Mouse (Mus musculus) sigmoid colon, adult 10 weeks (tissue): ENCODE results near the gene Smpd1. TPM values are rescaled to one million over a fixed set of nuclear protein-coding genes. Genes with fewer than 3 reads are reported as not detected.

Experiments used
- polyA plus RNA-seq: library from polyadenylated mRNA; stranded (reverse); fragments of 350-450 nt; fragmentation: Illumina TruSeq; extraction: RNeasy Lipid Tissue Mini Kit (QIAGEN cat#74804); gene quantifications from one replicate; pipeline ENCODE4 v1.2.3, GENCODE M21; 2014; ENCODE audit warnings: low read depth, low replicate concordance

The Smpd1 gene
- polyA plus RNA-seq: 2.7 TPM

DNA sequence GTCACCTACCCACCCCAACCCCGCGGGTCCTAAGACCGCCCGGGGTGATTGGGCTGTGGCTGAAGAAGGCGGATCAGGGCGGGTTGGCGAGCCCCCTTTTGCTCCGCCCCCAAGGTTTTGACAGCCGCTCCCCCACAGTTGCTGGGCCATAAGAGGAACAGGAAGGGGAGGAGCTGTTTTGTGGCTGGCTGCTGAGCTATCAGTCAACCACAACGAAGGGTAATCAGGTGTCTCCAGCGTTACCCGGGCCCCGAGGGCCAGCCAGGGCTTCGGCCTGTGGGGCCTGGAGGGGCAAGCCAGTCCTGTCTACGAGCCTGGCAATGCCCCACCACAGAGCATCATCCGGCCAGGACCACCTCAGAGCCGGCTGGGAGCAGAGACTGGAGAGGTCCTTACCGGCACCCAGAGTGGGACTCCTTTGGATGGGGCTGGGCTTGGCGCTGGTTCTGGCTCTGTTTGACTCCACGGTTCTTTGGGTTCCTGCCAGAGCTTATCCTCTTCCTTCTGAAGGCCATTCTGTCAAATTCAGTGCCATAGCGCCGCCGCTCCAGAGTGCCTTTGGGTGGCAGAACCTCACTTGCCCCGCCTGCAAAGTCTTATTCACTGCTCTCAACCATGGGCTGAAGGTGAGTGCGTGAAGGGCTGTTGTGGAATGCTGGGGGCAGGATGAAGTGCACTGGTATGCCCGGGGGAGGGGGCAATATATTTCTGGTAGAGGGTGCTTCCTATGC lies at the start of gene Smpd1:
Gene Smpd1 (plus strand): TSS at position 149 of the 731 bp plus-strand sequence.

DNA sequence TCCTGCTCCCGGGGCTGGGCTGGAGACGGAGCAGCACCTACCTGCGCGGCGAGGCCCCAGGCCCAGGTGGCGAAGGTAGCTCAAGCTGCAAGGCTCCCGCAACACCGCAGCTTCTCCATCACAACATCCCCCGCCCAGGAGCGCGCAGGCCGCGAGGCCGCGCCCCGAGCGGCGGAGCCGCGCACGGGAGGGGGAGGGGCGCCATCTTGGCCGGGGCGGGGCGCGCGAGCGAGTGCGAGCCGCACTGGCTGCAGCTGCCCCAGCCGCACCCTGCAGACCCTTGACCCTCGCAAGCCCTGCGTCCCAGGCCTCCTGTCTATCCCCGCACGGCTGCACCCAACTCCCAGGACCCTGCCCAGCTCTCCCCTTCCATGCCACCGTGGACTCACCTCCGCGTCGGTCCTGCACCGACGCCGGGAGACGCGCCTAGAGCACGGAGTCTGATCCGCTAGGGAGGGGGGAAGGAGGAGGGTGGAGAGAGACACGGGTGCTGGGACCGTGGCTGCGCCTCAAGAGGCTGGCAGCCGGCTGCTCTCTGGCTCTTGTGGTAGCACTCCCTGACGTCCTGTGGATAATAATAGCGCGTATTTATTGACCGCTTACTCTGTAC lies 27.0 kb downstream of the Smpd1 start, which contains the start of gene Apbb1:
Gene Apbb1 (minus strand): TSS at position 560 of the 610 bp plus-strand sequence.

Other genes starting within 250 kb of the Smpd1 start
- not detected for gene Olfr689, start 243.2 kb upstream of the Smpd1 start, polyA plus RNA-seq
- not detected for gene Olfr690, start 220.3 kb upstream of the Smpd1 start, polyA plus RNA-seq
- gene Olfr691, start 212.1 kb upstream of the Smpd1 start, polyA plus RNA-seq: not detected
- not detected for gene Olfr692, start 186.1 kb upstream of the Smpd1 start, polyA plus RNA-seq
- gene Gm5901, start 179.3 kb upstream of the Smpd1 start, polyA plus RNA-seq: not detected
- gene Fam160a2, start 154.3 kb upstream of the Smpd1 start, polyA plus RNA-seq: 61.1 TPM
- 0.16 TPM for gene Cnga4, start 149.8 kb upstream of the Smpd1 start, polyA plus RNA-seq
- not detected for gene Cckbr, start 128.6 kb upstream of the Smpd1 start, polyA plus RNA-seq
- gene Cavin3, start 72.1 kb upstream of the Smpd1 start, polyA plus RNA-seq: 9.2 TPM
- not detected for gene Apbb1, start 27.3 kb downstream of the Smpd1 start, polyA plus RNA-seq
- gene Hpx, start 45.8 kb downstream of the Smpd1 start, polyA plus RNA-seq: not detected
- 9.6 TPM for gene Trim3, start 79.2 kb downstream of the Smpd1 start, polyA plus RNA-seq
- 41.0 TPM for gene Timm10b, start 85.7 kb downstream of the Smpd1 start, polyA plus RNA-seq
- 13.0 TPM for gene Arfip2, start 86.1 kb downstream of the Smpd1 start, polyA plus RNA-seq
- 0.79 TPM for gene Gm45799, start 86.2 kb downstream of the Smpd1 start, polyA plus RNA-seq
- 1.6 TPM for gene Dnhd1, start 96.5 kb downstream of the Smpd1 start, polyA plus RNA-seq
- gene Ilk, start 182.2 kb downstream of the Smpd1 start, polyA plus RNA-seq: 39.9 TPM
- gene Rrp8, start 183.0 kb downstream of the Smpd1 start, polyA plus RNA-seq: 15.8 TPM
- gene Taf10, start 190.0 kb downstream of the Smpd1 start, polyA plus RNA-seq: 11.8 TPM
- gene Tpp1, start 197.9 kb downstream of the Smpd1 start, polyA plus RNA-seq: 68.0 TPM
- gene Dchs1, start 233.3 kb downstream of the Smpd1 start, polyA plus RNA-seq: 0.03 TPM